Mouse (Mus musculus) C2C12 (cell line): ENCODE data around the gene Hbs1l. TPM values are rescaled to one million over a fixed set of nuclear protein-coding genes. Genes with fewer than 3 reads are reported as not detected.

Experiments
- H3K27me3 ChIP-seq: one replicate; pipeline ENCODE4 v1.6.1; 2011; ENCODE audit not compliant: control insufficient read depth, insufficient read depth, insufficient read length
- H3K36me3 ChIP-seq: one replicate; pipeline ENCODE4 v1.6.1; 2011; ENCODE audit not compliant: control insufficient read depth, insufficient read depth
- H3K4me3 ChIP-seq: one replicate; pipeline ENCODE4 v1.5.1; 2011; ENCODE audit warnings: mild to moderate bottlenecking, control low read depth; ENCODE audit not compliant: poor library complexity, insufficient read depth, severe bottlenecking
- H3K79me2 ChIP-seq: one replicate; pipeline ENCODE4 v1.6.1; 2011; ENCODE audit not compliant: control insufficient read depth, insufficient read depth
- H3K79me3 ChIP-seq: one replicate; pipeline ENCODE4 v1.6.1; 2011; ENCODE audit warnings: low read depth, control low read depth
- H3ac ChIP-seq: one replicate; pipeline ENCODE3; 2011; ENCODE audit warnings: low read depth; ENCODE audit not compliant: control insufficient read depth, insufficient read length
- CEBPB ChIP-seq: IDR thresholded peaks from one replicate; pipeline ENCODE4 v1.6.1; 2011; ENCODE audit warnings: low read depth, mild to moderate bottlenecking, control low read depth, moderate library complexity
- CTCF ChIP-seq: IDR thresholded peaks from one replicate; pipeline ENCODE4 v1.5.1; 2011; ENCODE audit not compliant: control insufficient read depth, insufficient read depth, insufficient read length
- FOSL1 ChIP-seq: IDR thresholded peaks from one replicate; pipeline ENCODE4 v1.8.0; 2011; ENCODE audit warnings: mild to moderate bottlenecking, low read length; ENCODE audit not compliant: poor library complexity, insufficient read depth, severe bottlenecking
- MAX ChIP-seq: IDR thresholded peaks from one replicate; pipeline ENCODE4 v1.6.1; 2011; ENCODE audit warnings: mild to moderate bottlenecking, control low read depth
- MYOD1 ChIP-seq: IDR thresholded peaks from one replicate; pipeline ENCODE4 v1.6.1; 2011; ENCODE audit warnings: low read depth; ENCODE audit not compliant: control insufficient read depth, insufficient read length
- MYOG ChIP-seq: IDR thresholded peaks from one replicate; pipeline ENCODE4 v1.6.1; 2011; ENCODE audit not compliant: control insufficient read depth, insufficient read length; ENCODE audit errors: extremely low read depth
- USF1 ChIP-seq: IDR thresholded peaks from one replicate; pipeline ENCODE4 v1.6.1; 2011; ENCODE audit warnings: low read depth, mild to moderate bottlenecking, control low read depth, moderate library complexity
- polyA plus RNA-seq: library from polyadenylated mRNA; unstranded; fragments of >200 nt; fragmentation: generic; extraction: Trizol; gene quantifications from one replicate; pipeline ENCODE4 v1.2.1, GENCODE M21; 2012; ENCODE audit warnings: missing spikeins

Gene Hbs1l
- polyA plus RNA-seq, 1 experiment, result 42.7 TPM

DNA sequence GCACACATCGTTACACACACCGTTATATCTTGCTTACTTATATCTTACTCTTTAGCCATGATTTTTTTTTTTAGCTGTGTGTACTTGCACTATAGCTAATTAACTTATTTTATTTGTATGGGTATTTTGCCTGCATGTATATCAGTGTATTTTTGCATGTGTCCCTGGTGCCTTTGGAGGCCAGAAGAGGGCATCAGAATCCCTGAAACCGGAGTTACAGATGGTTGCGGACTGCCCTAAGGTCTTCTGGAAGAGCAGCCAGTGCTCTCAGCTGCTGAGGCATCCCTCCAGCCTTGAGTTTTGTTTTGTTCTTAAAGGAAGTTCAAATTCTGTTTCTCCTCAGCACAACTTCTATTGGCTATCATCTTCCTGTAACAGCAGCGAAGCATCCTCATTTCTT is 38.5 kb upstream of the Hbs1l start:
- H3K79me3 ChIP-seq, result no peaks in the 10 kb centered on the region
- no peak overlapping the region for H3K4me3 ChIP-seq
- TF ChIP-seq MYOG (no peak), MAX (no peak), MYOD1 (no peak), FOSL1 (no peak)
- no peaks in the 10 kb centered on the region for H3K79me2 ChIP-seq
- peaks cover 1% of the 10 kb centered on the region for H3K27me3 ChIP-seq
- H3ac ChIP-seq, result no peak overlapping the region
- no peaks in the 10 kb centered on the region for H3K36me3 ChIP-seq

DNA sequence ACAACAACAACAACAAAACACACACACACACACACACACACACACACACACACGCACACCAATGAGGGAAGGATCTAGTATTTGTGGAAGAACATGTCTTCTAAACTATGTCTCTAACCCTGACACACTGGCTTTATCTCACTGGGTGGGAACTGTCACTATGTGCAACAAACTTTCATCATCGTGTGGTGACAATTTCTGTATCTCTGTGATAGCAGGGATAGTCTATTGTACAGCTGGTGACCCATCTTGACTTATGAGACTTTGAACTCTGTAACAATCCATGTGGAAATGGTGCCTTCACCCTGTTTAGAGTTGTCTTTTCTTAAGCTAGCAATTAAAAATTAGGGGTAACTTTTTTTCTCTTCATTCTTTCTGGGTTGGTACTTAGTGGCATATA is 36.1 kb upstream of the Hbs1l start:
- no peaks in the 10 kb centered on the region for H3K79me2 ChIP-seq
- H3K27me3 ChIP-seq, result peaks cover 8% of the 10 kb centered on the region
- no peaks in the 10 kb centered on the region for H3K79me3 ChIP-seq
- no peak for TF ChIP-seq FOSL1
- no peak for TF ChIP-seq CTCF
- no peak overlapping the region for H3ac ChIP-seq
- no peaks in the 10 kb centered on the region for H3K36me3 ChIP-seq
- H3K4me3 ChIP-seq, result no peak overlapping the region

DNA sequence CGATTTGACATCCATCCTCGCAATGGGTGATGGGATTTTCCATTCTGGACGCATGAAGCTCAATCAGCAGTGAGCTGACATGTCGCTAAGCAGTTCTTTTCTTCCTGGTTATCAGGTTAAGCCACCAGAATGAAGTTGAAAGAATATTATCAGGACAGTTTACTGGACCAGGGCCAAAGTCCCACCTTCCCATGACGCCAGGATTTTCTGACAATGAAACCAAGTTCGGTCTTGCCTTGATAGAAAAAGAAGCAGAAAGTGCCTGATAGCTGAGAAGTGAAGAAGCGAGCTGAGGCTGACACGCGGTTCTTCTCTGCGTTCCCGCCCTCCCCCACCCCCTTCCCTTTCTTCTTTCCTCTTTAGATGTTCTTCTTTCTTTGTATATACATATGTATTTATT is 30.6 kb upstream of the Hbs1l start:
- no peak for TF ChIP-seq CTCF
- H3K36me3 ChIP-seq, result no peaks in the 10 kb centered on the region

DNA sequence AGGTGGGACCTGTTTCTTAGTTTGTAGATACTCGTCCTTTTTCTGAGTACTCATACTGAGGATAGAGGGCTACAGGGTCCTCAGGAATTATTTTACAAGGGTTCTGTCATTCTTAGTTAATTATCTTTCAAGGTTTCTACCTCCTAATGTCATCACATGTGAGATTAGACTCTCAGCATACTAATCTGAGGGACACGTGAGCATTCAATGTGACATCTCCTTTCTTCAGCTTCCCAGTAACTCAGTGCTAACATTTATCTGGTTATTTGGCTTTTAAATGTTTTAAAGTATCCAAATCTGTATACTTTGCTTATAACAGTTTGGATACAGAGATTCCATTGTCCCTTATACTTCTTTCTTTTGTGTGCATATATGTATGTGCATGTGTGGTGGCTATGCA is 28.3 kb upstream of the Hbs1l start:
- peaks cover 15% of the 10 kb centered on the region for H3K27me3 ChIP-seq
- H3K4me3 ChIP-seq, result no peak overlapping the region
- TF ChIP-seq MYOG, result no peak
- no peak for TF ChIP-seq FOSL1
- TF ChIP-seq CTCF, result no peak
- no peak for TF ChIP-seq MAX
- TF ChIP-seq MYOD1, result no peak
- no peak for TF ChIP-seq CEBPB
- TF ChIP-seq USF1, result no peak

More for the DNA sequence above, 30.6 kb upstream of the Hbs1l start:
- Histone ChIP-seq H3K27me3 (peaks cover 18% of the 10 kb centered on the region), H3ac (no peak overlapping the region), H3K79me2 (no peaks in the 10 kb centered on the region), H3K4me3 (no peak overlapping the region), H3K79me3 (no peaks in the 10 kb centered on the region)

DNA sequence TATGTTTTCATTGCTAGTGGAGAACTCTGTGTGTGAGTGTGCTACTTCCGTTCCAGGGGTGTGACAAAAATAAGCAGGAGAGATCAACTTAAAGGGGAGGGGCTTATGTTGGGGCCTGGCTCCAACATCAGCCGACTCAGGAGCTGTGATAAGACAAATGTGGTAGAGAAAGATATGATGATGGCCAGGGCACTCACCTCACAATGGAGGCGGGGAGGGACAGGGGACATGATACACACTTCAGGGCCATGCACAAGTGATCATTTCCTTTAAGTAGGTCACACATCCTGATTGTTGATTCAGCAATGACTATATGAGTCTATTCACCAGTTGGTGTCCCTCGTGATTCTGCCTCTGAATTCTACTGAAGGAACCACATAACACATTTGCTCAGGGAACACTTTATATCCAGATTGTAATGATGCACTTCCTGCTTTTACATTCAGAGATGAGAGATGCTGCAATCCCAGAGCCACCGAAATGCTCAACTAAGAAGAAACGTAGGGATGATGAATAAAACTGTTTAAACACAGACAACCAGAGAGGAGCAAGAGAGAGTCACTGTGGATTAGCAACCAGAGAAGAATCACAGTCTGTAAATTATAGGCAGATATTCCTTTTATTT is 26.9 kb upstream of the Hbs1l start:
- TF ChIP-seq USF1, result no peak
- TF ChIP-seq FOSL1, result no peak
- TF ChIP-seq MYOD1, result no peak
- no peak for TF ChIP-seq CEBPB
- TF ChIP-seq CTCF, result no peak
- no peak for TF ChIP-seq MYOG
- no peak for TF ChIP-seq MAX
- Histone ChIP-seq H3K4me3 (no peak overlapping the region), H3K27me3 (peaks cover 10% of the 10 kb centered on the region), H3K79me3 (no peaks in the 10 kb centered on the region), H3K79me2 (no peaks in the 10 kb centered on the region), H3K36me3 (no peaks in the 10 kb centered on the region), H3ac (no peak overlapping the region)

More for the DNA sequence above, 28.3 kb upstream of the Hbs1l start:
- no peaks in the 10 kb centered on the region for H3K79me3 ChIP-seq
- no peak overlapping the region for H3ac ChIP-seq
- H3K36me3 ChIP-seq, result no peaks in the 10 kb centered on the region
- H3K79me2 ChIP-seq, result no peaks in the 10 kb centered on the region

DNA sequence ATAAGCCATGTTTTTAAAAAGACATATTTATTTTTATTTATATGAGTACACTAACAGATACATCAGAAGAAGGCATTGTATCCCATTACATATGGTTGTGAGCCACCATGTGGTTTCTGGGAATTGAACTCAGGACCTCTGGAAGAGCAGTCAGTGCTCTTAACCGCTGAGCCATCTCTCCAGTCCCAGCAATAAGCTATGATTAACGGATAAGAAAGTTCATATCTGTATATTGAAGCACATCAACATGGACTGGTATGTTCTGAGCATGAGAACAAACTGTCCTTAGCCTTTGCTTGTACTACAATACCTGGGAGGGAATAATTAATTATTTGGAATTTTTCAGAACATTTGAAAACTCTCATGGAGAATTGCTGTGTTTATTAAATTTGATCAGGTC is 25.9 kb upstream of the Hbs1l start:
- TF ChIP-seq USF1 (no peak), MYOG (no peak), CEBPB (no peak), MYOD1 (no peak), CTCF (no peak), FOSL1 (no peak), MAX (no peak)
- no peak overlapping the region for H3K4me3 ChIP-seq

More for the DNA sequence above, 25.9 kb upstream of the Hbs1l start:
- H3K36me3 ChIP-seq, result no peaks in the 10 kb centered on the region
- no peaks in the 10 kb centered on the region for H3K79me2 ChIP-seq
- H3ac ChIP-seq, result no peak overlapping the region
- no peaks in the 10 kb centered on the region for H3K79me3 ChIP-seq
- H3K27me3 ChIP-seq, result peaks cover 10% of the 10 kb centered on the region
